Mouse (Mus musculus) stomach, postnatal 0 days (tissue): ENCODE measurements around the gene Rpl15. TPM values are rescaled to one million over a fixed set of nuclear protein-coding genes. Genes with fewer than 3 reads are reported as not detected.

Source experiments
- ATAC-seq: fragments of 200-750 bp; cut with Nextera tagmentation; 2 replicates; pipeline ENCODE4 v1.8.0; 2017; ENCODE audit not compliant: low FRiP score, low TSS enrichment
- DNase-seq: peaks from one replicate; pipeline ENCODE4 v3.0.0-alpha.2; 2016; ENCODE audit warnings: low spot score
- H3K27ac ChIP-seq: fragments of 300-500 bp; sonication (generic); replicated peaks from 2 replicates; pipeline ENCODE4 v1.5.1; 2014; ENCODE audit warnings: mild to moderate bottlenecking, control low read depth
- H3K27me3 ChIP-seq: fragments of 300-500 bp; sonication (generic); 2 replicates; pipeline ENCODE4 v1.6.1; 2014; ENCODE audit warnings: low read length; ENCODE audit not compliant: control insufficient read depth, insufficient read depth
- H3K36me3 ChIP-seq: fragments of 300-500 bp; sonication (generic); 2 replicates; pipeline ENCODE4 v1.6.1; 2014; ENCODE audit warnings: low read length, mixed read lengths; ENCODE audit not compliant: control insufficient read depth, insufficient read depth
- H3K4me1 ChIP-seq: fragments of 300-500 bp; sonication (generic); replicated peaks from 2 replicates; pipeline ENCODE4 v1.6.1; 2014; ENCODE audit warnings: antibody characterized with exemption; ENCODE audit not compliant: control insufficient read depth, insufficient read depth
- H3K4me2 ChIP-seq: fragments of 300-500 bp; sonication (generic); replicated peaks from 2 replicates; pipeline ENCODE4 v1.6.1; 2014; ENCODE audit warnings: low read depth, mild to moderate bottlenecking, control low read depth, moderate library complexity
- H3K4me3 ChIP-seq: fragments of 300-500 bp; sonication (generic); 2 replicates; pipeline ENCODE4 v1.5.1; 2014; ENCODE audit warnings: low read depth, low read length, control low read depth
- H3K9ac ChIP-seq: fragments of 300-500 bp; sonication (generic); 2 replicates; pipeline ENCODE4 v1.6.1; 2014; ENCODE audit warnings: mild to moderate bottlenecking, low read length, control low read depth, mixed read lengths
- H3K9me3 ChIP-seq: fragments of 300-500 bp; sonication (generic); 2 replicates; pipeline ENCODE4 v1.6.1; 2016; ENCODE audit warnings: low read length; ENCODE audit not compliant: control insufficient read depth
- CTCF ChIP-seq: IDR thresholded peaks from 2 replicates; pipeline ENCODE4 v1.5.1; 2016; ENCODE audit warnings: antibody characterized with exemption, low read depth, mild to moderate bottlenecking, moderate library complexity
- EP300 ChIP-seq: optimal IDR thresholded peaks from 2 replicates; pipeline ENCODE3; 2016; ENCODE audit warnings: antibody characterized with exemption
- WGBS: fragments of 180-500 bp; shearing (Covaris S2); extraction: QIAGEN DNeasy Blood & Tissue Kit; methylation state at CpG from one replicate; pipeline ENCODE4 v1.1.7; 2014; 5-methylcytosine and 5-hydroxymethylcytosine counted together
- polyA plus RNA-seq: library from polyadenylated mRNA; unstranded; fragments of >200 nt; fragmentation: Nextera tagmentation; extraction: Ambion mirVana; gene quantifications from 2 replicates; pipeline ENCODE4 v1.2.1, GENCODE M21; 2015

The Rpl15 gene
- polyA plus RNA-seq, 1 experiment from 2014 or later: 389 TPM

DNA sequence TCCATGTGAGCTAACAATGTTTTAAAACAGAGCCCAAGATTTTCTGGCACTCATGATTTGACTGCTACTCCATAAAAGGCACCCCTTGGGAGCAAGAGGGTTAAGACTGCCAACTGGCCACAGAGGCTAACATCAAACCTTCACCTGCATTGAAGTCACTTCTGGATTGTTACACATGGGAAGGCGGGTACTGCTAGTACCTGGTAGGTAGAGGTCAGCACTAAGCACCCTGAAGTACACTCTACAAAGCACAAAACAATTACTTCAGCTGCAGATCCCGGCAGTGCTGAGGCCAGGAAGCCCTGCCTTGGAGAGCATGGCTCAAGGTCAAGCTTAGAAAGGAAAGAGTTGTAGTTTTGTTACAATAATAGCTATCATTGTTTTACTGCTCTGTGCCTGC is 16.2 kb upstream of the Rpl15 start:
- Histone ChIP-seq H3K36me3 (peaks cover 2% of the 10 kb centered on the region; the same call in 1 of the 2 replicates), H3K27ac (no peak overlapping the region), H3K4me1 (no peaks in the 10 kb centered on the region), H3K4me2 (no peak overlapping the region), H3K27me3 (no peaks in the 10 kb centered on the region), H3K4me3 (no peak overlapping the region), H3K9ac (no peak overlapping the region), H3K9me3 (no peaks in the 10 kb centered on the region)
- 64% methylated on average over 2 of the region's 2 CpGs for WGBS
- DNase-seq (no peak), ATAC-seq (peak; percentile 57)
- TF ChIP-seq CTCF: no peak
- no peak for TF ChIP-seq EP300

DNA sequence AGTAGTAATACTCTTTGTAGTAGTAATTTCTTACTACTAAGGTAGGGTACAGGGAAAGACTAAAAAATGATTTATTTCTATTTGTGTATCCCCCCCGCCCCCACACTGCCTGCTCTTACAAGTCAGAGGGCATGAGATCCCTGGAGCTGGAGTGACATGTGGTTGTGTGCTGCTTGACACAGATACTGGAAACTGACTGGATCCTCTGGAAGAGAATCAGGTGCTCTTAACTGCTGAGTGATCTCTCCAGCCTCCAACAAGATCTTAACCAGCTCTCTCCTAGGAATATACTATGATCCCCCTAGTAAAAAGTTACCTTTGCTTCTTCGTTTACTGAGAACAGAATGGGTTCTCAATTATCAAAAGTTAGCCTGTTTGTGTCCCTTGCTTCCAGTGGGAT is 15.2 kb upstream of the Rpl15 start:
- no peaks in the 10 kb centered on the region for H3K9me3 ChIP-seq
- 93% methylated on average over 2 of the region's 2 CpGs for WGBS
- ATAC-seq (no peak), DNase-seq (no peak)
- no peak overlapping the region for H3K4me3 ChIP-seq
- H3K27me3 ChIP-seq: no peaks in the 10 kb centered on the region
- H3K36me3 ChIP-seq: peaks cover 5% of the 10 kb centered on the region; the same call in 1 of the 2 replicates
- no peak overlapping the region for H3K9ac ChIP-seq
- no peaks in the 10 kb centered on the region for H3K4me1 ChIP-seq
- no peak overlapping the region; the same call in 1 of the 2 replicates for H3K27ac ChIP-seq
- no peak overlapping the region for H3K4me2 ChIP-seq
- TF ChIP-seq CTCF: no peak
- TF ChIP-seq EP300: no peak

DNA sequence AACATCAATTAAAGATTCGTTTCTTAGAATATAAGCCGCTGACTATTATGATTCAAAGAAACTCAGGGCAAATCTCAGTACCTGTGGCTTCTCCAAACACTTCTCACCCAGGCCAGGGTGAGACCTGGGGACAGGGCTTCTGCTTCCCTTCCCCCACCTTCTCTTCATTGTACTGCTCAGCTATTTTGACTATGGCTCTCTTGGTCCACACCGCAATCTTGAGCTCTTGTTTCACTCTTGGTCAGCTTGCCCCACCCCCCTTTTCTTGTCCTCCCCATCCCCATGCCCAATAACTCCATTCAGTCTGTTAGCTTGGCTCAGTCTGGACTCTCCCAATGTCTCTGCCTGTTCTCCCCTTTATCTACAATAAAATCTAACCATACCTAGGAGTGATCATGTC is 14.3 kb upstream of the Rpl15 start:
- DNase-seq (no peak), ATAC-seq (no peak; the same call in 1 of the 2 replicates)
- peaks cover 5% of the 10 kb centered on the region; the same call in 1 of the 2 replicates for H3K36me3 ChIP-seq
- no peak overlapping the region for H3K4me2 ChIP-seq
- H3K27ac ChIP-seq: no peak overlapping the region
- no peaks in the 10 kb centered on the region for H3K27me3 ChIP-seq
- no peak overlapping the region for H3K4me3 ChIP-seq
- no peak overlapping the region for H3K9ac ChIP-seq
- H3K4me1 ChIP-seq: no peaks in the 10 kb centered on the region
- TF ChIP-seq CTCF: no peak
- no peak for TF ChIP-seq EP300
- no peaks in the 10 kb centered on the region for H3K9me3 ChIP-seq
- WGBS: 68% methylated on average over 3 of the region's 3 CpGs

DNA sequence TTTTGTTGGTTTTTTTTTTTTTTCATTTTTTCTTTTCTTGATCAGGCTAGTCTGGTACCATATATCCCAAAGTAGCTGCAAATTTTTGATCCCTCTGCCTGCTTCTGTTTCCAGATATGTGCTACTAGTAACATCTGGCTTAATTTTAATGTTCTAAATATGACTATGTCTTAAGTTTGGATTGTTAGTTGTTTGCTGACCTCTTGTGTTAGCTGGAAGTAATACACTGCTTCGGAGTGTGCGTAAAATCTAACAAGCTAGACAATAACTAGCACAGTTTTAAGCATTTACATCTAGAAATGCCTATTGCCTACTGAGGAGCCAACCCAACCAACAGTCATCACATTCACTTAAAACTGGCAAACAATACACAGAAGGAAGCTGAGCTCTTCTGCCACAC is 13.4 kb upstream of the Rpl15 start:
- WGBS: 78% methylated on average over 2 of the region's 2 CpGs
- Histone ChIP-seq H3K9ac (no peak overlapping the region), H3K4me2 (no peak overlapping the region), H3K4me1 (no peaks in the 10 kb centered on the region), H3K9me3 (no peaks in the 10 kb centered on the region), H3K4me3 (no peak overlapping the region), H3K27ac (no peak overlapping the region), H3K36me3 (peaks cover 3% of the 10 kb centered on the region; the same call in 1 of the 2 replicates), H3K27me3 (no peaks in the 10 kb centered on the region)
- ATAC-seq (no peak), DNase-seq (no peak)
- peak; percentile 74 for TF ChIP-seq CTCF
- TF ChIP-seq EP300: no peak

DNA sequence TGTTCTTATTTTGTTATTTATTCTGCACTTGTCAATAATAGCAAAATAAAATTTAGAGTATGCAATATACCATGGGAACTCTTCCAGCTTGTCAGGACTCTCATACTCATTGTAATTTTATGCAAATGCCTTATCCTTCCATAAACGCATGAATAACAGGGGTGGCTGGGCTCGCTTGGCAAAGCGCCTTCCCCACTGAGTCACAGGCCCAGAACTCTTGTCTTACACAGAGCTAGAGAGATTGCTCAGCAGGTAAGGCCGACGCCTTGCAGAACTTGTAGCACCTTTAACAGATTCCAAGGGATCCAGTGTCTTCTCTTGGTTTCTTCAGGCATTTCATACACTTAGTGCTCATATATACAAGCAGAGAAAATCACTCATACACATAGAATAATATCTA is 9.2 kb upstream of the Rpl15 start:
- H3K27ac ChIP-seq: no peak overlapping the region
- DNase-seq: no peak
- WGBS: 68% methylated on average over 5 of the region's 5 CpGs
- no peaks in the 10 kb centered on the region for H3K27me3 ChIP-seq
- no peak overlapping the region for H3K9ac ChIP-seq
- no peaks in the 10 kb centered on the region for H3K4me1 ChIP-seq
- TF ChIP-seq EP300: no peak
- no peaks in the 10 kb centered on the region for H3K9me3 ChIP-seq
- no peak overlapping the region for H3K4me2 ChIP-seq
- H3K36me3 ChIP-seq: peaks cover 12% of the 10 kb centered on the region
- no peak overlapping the region for H3K4me3 ChIP-seq
- ATAC-seq: no peak

DNA sequence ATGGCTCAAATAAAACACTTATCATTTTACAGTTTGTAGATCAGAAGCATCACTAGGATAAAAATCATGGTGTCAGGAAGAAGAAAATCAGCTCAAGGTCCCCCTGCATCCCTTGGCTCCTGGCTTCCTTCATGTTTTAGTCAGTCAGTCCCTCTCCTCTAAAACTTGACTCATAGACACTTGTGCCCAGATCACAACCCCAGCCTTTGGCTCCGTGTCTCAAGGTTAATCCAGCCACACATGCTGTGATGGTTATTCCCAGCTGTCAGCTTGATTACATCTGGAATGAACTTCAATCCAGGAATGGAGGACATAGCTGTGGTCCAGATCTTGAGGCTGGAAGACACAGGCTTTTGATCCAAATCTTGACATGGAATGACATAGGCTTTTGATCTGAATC is 3.3 kb upstream of the Rpl15 start:
- Histone ChIP-seq H3K4me3 (no peak overlapping the region), H3K36me3 (peaks cover 10% of the 10 kb centered on the region), H3K4me2 (no peak overlapping the region), H3K4me1 (no peaks in the 10 kb centered on the region), H3K9me3 (no peaks in the 10 kb centered on the region), H3K9ac (no peak overlapping the region), H3K27ac (no peak overlapping the region), H3K27me3 (no peaks in the 10 kb centered on the region)
- ATAC-seq: no peak
- DNase-seq: no peak
- WGBS: 61% methylated on average over 1 of the region's 1 CpGs
- TF ChIP-seq EP300: no peak
- no peak for TF ChIP-seq CTCF
